Mouse (Mus musculus): ENCODE data around the gene Mbnl2. TPM values are rescaled to one million over a fixed set of nuclear protein-coding genes. Genes with fewer than 3 reads are reported as not detected.

The Mbnl2 gene
- polyA plus RNA-seq, 1 experiment: 18.9 TPM

DNA sequence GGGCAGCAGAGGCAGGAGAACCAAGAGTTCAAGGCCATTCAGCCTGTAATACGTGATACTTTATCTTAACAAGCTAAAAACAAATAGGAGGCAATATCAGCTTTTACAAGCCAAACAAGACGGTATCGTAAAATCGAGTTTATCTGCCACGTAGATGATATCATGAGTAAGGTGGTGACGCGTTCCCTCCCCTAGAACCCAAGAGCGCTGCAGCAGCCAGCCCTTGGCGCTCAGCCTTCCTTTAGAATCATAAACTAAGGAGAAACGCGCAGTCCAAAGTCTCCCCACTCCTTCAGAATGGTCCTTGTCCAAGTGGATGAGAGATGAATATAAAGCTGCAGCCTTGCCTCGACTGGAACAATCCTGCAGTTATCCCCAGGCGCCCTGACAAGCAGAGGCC, 166.4 kb downstream of the Mbnl2 start:
- Histone ChIP-seq H3K27me3 (ENCODE audit: control insufficient read depth, insufficient read depth, low read length) (no peaks in the 10 kb centered on the region), H3K36me3 (ENCODE audit: control insufficient read depth, insufficient read depth, low read length) (no peaks in the 10 kb centered on the region), H3K27ac (ENCODE audit: insufficient read depth, low read length) (no peak overlapping the region), H3K4me3 (ENCODE audit: extremely low read depth, insufficient read depth, insufficient read length) (no peak overlapping the region), H3K4me1 (ENCODE audit: control insufficient read depth, insufficient read depth, insufficient read length) (no peaks in the 10 kb centered on the region)
- TF ChIP-seq POLR2A (IDR thresholded peaks at IDR 0.05; ENCODE audit: low read depth, low read length): no peak
- no peak for TF ChIP-seq CTCF (IDR thresholded peaks at IDR 0.05; ENCODE audit: extremely low read depth, insufficient read depth, insufficient read length, insufficient replicate concordance)
- no peak for DNase-seq (ENCODE audit: low read depth in 1 of 2, low spot score in 2 of 2)
- 92% methylated on average over 13 of the region's 13 CpGs for WGBS

- Histone ChIP-seq H3K4me1 (ENCODE audit: control insufficient read depth, insufficient read depth, insufficient read length) (no peaks in the 10 kb centered on the region), H3K27ac (ENCODE audit: insufficient read depth, low read length) (no peak overlapping the region), H3K36me3 (ENCODE audit: control insufficient read depth, insufficient read depth, low read length) (no peaks in the 10 kb centered on the region), H3K4me3 (ENCODE audit: extremely low read depth, insufficient read depth, insufficient read length) (no peak overlapping the region), H3K27me3 (ENCODE audit: control insufficient read depth, insufficient read depth, low read length) (no peaks in the 10 kb centered on the region; the same call in 1 of the 2 replicates)
- 93% methylated on average over 7 of the region's 7 CpGs for WGBS
- DNase-seq (ENCODE audit: low read depth in 1 of 2, low spot score in 2 of 2): no peak
- TF ChIP-seq POLR2A (IDR thresholded peaks at IDR 0.05; ENCODE audit: low read depth, low read length) (no peak), CTCF (IDR thresholded peaks at IDR 0.05; ENCODE audit: extremely low read depth, insufficient read depth, insufficient read length, insufficient replicate concordance) (no peak)
Observed at GRCm38 (mm10) chr14:120454221-120454620, 178.8 kb downstream of the Mbnl2 start.

GRCm38 (mm10) chr14:120463938-120464727, 188.7 kb downstream of the Mbnl2 start:
- no peak for TF ChIP-seq POLR2A (IDR thresholded peaks at IDR 0.05; ENCODE audit: low read depth, low read length)
- no peak for TF ChIP-seq CTCF (IDR thresholded peaks at IDR 0.05; ENCODE audit: extremely low read depth, insufficient read depth, insufficient read length, insufficient replicate concordance)
- WGBS: 93% methylated on average over 3 of the region's 3 CpGs
- no peaks in the 10 kb centered on the region for H3K36me3 ChIP-seq (ENCODE audit: control insufficient read depth, insufficient read depth, low read length)
- H3K4me3 ChIP-seq (ENCODE audit: extremely low read depth, insufficient read depth, insufficient read length): no peak overlapping the region
- DNase-seq (ENCODE audit: low read depth in 1 of 2, low spot score in 2 of 2): no peak
- H3K4me1 ChIP-seq (ENCODE audit: control insufficient read depth, insufficient read depth, insufficient read length): no peaks in the 10 kb centered on the region
- H3K27ac ChIP-seq (ENCODE audit: insufficient read depth, low read length): no peak overlapping the region
- H3K27me3 ChIP-seq (ENCODE audit: control insufficient read depth, insufficient read depth, low read length): no peaks in the 10 kb centered on the region

DNA sequence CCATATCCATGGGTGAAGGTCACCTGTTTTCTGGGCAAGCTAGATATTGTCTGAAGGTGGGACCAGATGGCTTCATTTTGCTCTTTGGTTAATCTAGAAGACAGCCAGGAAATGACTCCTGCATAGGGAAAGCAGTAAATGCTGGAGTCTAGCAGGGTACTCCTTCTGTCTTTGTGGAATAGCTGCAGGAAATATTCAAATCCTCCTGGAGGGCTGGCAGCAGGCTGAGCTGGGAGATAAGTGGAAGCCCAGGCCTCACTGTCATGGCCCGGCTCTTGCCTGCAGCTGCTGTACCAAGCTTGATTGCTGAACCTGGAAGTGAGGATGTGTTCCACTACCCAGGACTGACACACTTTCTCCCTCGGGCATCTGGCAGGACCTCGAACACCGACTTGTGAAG, 191.3 kb downstream of the Mbnl2 start:
- Histone ChIP-seq H3K4me3 (ENCODE audit: extremely low read depth, insufficient read depth, insufficient read length) (no peak overlapping the region), H3K4me1 (ENCODE audit: control insufficient read depth, insufficient read depth, insufficient read length) (no peaks in the 10 kb centered on the region), H3K27me3 (ENCODE audit: control insufficient read depth, insufficient read depth, low read length) (no peaks in the 10 kb centered on the region), H3K27ac (ENCODE audit: insufficient read depth, low read length) (no peak overlapping the region), H3K36me3 (ENCODE audit: control insufficient read depth, insufficient read depth, low read length) (no peaks in the 10 kb centered on the region)
- 91% methylated on average over 4 of the region's 4 CpGs for WGBS
- DNase-seq (ENCODE audit: low read depth in 1 of 2, low spot score in 2 of 2): no peak
- no peak for TF ChIP-seq POLR2A (IDR thresholded peaks at IDR 0.05; ENCODE audit: low read depth, low read length)
- TF ChIP-seq CTCF (IDR thresholded peaks at IDR 0.05; ENCODE audit: extremely low read depth, insufficient read depth, insufficient read length, insufficient replicate concordance): no peak

GRCm38 (mm10) chr14:120469126-120469790, 193.8 kb downstream of the Mbnl2 start:
- WGBS: 79% methylated on average over 14 of the region's 14 CpGs
- TF ChIP-seq POLR2A (IDR thresholded peaks at IDR 0.05; ENCODE audit: low read depth, low read length) (no peak), CTCF (IDR thresholded peaks at IDR 0.05; ENCODE audit: extremely low read depth, insufficient read depth, insufficient read length, insufficient replicate concordance) (no peak)
- Histone ChIP-seq H3K27ac (ENCODE audit: insufficient read depth, low read length) (no peak overlapping the region), H3K4me3 (ENCODE audit: extremely low read depth, insufficient read depth, insufficient read length) (no peak overlapping the region), H3K27me3 (ENCODE audit: control insufficient read depth, insufficient read depth, low read length) (no peaks in the 10 kb centered on the region), H3K36me3 (ENCODE audit: control insufficient read depth, insufficient read depth, low read length) (no peaks in the 10 kb centered on the region), H3K4me1 (ENCODE audit: control insufficient read depth, insufficient read depth, insufficient read length) (no peaks in the 10 kb centered on the region)
- DNase-seq (ENCODE audit: low read depth in 1 of 2, low spot score in 2 of 2): no peak

GRCm38 (mm10) chr14:120476186-120476697, 200.8 kb downstream of the Mbnl2 start:
- DNase-seq (ENCODE audit: low read depth in 1 of 2, low spot score in 2 of 2): no peak
- no peaks in the 10 kb centered on the region for H3K36me3 ChIP-seq (ENCODE audit: control insufficient read depth, insufficient read depth, low read length)
- no peaks in the 10 kb centered on the region for H3K4me1 ChIP-seq (ENCODE audit: control insufficient read depth, insufficient read depth, insufficient read length)
- H3K27ac ChIP-seq (ENCODE audit: insufficient read depth, low read length): no peak overlapping the region
- H3K4me3 ChIP-seq (ENCODE audit: extremely low read depth, insufficient read depth, insufficient read length): no peak overlapping the region
- TF ChIP-seq POLR2A (IDR thresholded peaks at IDR 0.05; ENCODE audit: low read depth, low read length): no peak
- peaks cover 3% of the 10 kb centered on the region; the same call in 1 of the 2 replicates for H3K27me3 ChIP-seq (ENCODE audit: control insufficient read depth, insufficient read depth, low read length)
- 75% methylated on average over 7 of the region's 7 CpGs for WGBS
